Mouse (Mus musculus) stomach, embryonic 14.5 days (tissue): ENCODE results near the gene Fastkd2. TPM values are rescaled to one million over a fixed set of nuclear protein-coding genes. Genes with fewer than 3 reads are reported as not detected.

Source experiments
- polyA plus RNA-seq: library from polyadenylated mRNA; unstranded; fragments of >200 nt; fragmentation: Nextera tagmentation; extraction: Ambion mirVana; gene quantifications from 2 replicates; pipeline ENCODE4 v1.2.1, GENCODE M21; 2014

Fastkd2 gene
- polyA plus RNA-seq, 1 experiment from 2014 or later: 65.6 TPM

Other genes starting within 250 kb of the Fastkd2 start
- gene Gm39653, start 114.6 kb upstream of the Fastkd2 start, polyA plus RNA-seq: not detected in 2 replicates
- gene Dytn, start 43.7 kb upstream of the Fastkd2 start, polyA plus RNA-seq: not detected in 2 replicates
- not detected in 2 replicates for gene Mdh1b, start 296 bp upstream of the Fastkd2 start, polyA plus RNA-seq
- 0.32 TPM in 1 of 2 replicates, not detected in the other for gene 4933402D24Rik, start 38.7 kb downstream of the Fastkd2 start, polyA plus RNA-seq